Mouse (Mus musculus) forebrain, embryonic 14.5 days (tissue): ENCODE measurements around the gene Nutf2-ps1. TPM values are rescaled to one million over a fixed set of nuclear protein-coding genes. Genes with fewer than 3 reads are reported as not detected.

Source experiments
- ATAC-seq: fragments of 200-750 bp; cut with Nextera tagmentation; 2 replicates; pipeline ENCODE4 v1.8.0; 2017; ENCODE audit warnings: mild to moderate bottlenecking, moderate library complexity
- DNase-seq: peaks from one replicate; pipeline ENCODE4 v3.0.0-alpha.2; 2015; ENCODE audit warnings: low spot score
- H3K27ac ChIP-seq: fragments of 300-500 bp; sonication (generic); 2 replicates; pipeline ENCODE4 v1.5.1; 2014; ENCODE audit warnings: low read depth, mild to moderate bottlenecking, control low read depth, low read length, moderate library complexity
- H3K27me3 ChIP-seq: fragments of 300-500 bp; sonication (generic); replicated peaks from 2 replicates; pipeline ENCODE4 v1.6.1; 2014; ENCODE audit warnings: low read length, control low read depth, mixed read lengths; ENCODE audit not compliant: control insufficient read depth, insufficient read depth
- H3K36me3 ChIP-seq: fragments of 300-500 bp; sonication (generic); 2 replicates; pipeline ENCODE4 v1.6.1; 2014; ENCODE audit warnings: low read length, control low read depth; ENCODE audit not compliant: control insufficient read depth, insufficient read depth
- H3K4me1 ChIP-seq: fragments of 300-500 bp; sonication (generic); 2 replicates; pipeline ENCODE4 v1.6.1; 2014; ENCODE audit warnings: antibody characterized with exemption, low read length, control low read depth; ENCODE audit not compliant: control insufficient read depth, insufficient read depth
- H3K4me2 ChIP-seq: fragments of 300-500 bp; sonication (generic); 2 replicates; pipeline ENCODE4 v1.6.1; 2014; ENCODE audit warnings: mild to moderate bottlenecking, control low read depth, low read length
- H3K4me3 ChIP-seq: fragments of 300-500 bp; sonication (generic); 2 replicates; pipeline ENCODE4 v1.5.1; 2014; ENCODE audit warnings: low read depth, low read length, control low read depth
- H3K9ac ChIP-seq: fragments of 300-500 bp; sonication (generic); 2 replicates; pipeline ENCODE4 v1.6.1; 2014; ENCODE audit warnings: mild to moderate bottlenecking, low read length, control low read depth, moderate library complexity
- H3K9me3 ChIP-seq: fragments of 300-500 bp; sonication (generic); replicated peaks from 2 replicates; pipeline ENCODE4 v1.6.1; 2016; ENCODE audit warnings: low read length, control low read depth, mixed read lengths; ENCODE audit not compliant: control insufficient read depth
- WGBS: fragments of 180-500 bp; shearing (Covaris S2); extraction: QIAGEN DNeasy Blood & Tissue Kit; methylation state at CpG from one replicate; pipeline ENCODE4 v1.1.7; 2014; 5-methylcytosine and 5-hydroxymethylcytosine counted together
- polyA plus RNA-seq: library from polyadenylated mRNA; unstranded; fragments of >200 nt; fragmentation: Nextera tagmentation; extraction: Ambion mirVana; gene quantifications from 2 replicates; pipeline ENCODE4 v1.2.1, GENCODE M21; 2014

Gene Nutf2-ps1
- polyA plus RNA-seq, 1 experiment from 2014 or later, result 308 TPM

- Histone ChIP-seq H3K4me3 (no peak overlapping the region), H3K27me3 (no peaks in the 10 kb centered on the region), H3K9me3 (no peaks in the 10 kb centered on the region), H3K4me1 (no peaks in the 10 kb centered on the region), H3K36me3 (no peaks in the 10 kb centered on the region), H3K27ac (no peak overlapping the region), H3K4me2 (no peak overlapping the region), H3K9ac (no peak overlapping the region)
- ATAC-seq, result no peak
- no peak for DNase-seq
- 71% methylated on average over 4 of the region's 4 CpGs for WGBS
Measured at GRCm38 (mm10) chr19:53544923-53545561, 43.8 kb downstream of the Nutf2-ps1 start.

GRCm38 (mm10) chr19:53543602-53544001, 45.3 kb downstream of the Nutf2-ps1 start:
- H3K27ac ChIP-seq, result no peak overlapping the region
- H3K9ac ChIP-seq, result no peak overlapping the region
- no peaks in the 10 kb centered on the region for H3K4me1 ChIP-seq
- H3K27me3 ChIP-seq, result no peaks in the 10 kb centered on the region
- DNase-seq, result no peak
- H3K4me3 ChIP-seq, result no peak overlapping the region
- no peaks in the 10 kb centered on the region for H3K9me3 ChIP-seq
- 53% methylated on average over 5 of the region's 5 CpGs for WGBS
- no peaks in the 10 kb centered on the region for H3K36me3 ChIP-seq
- H3K4me2 ChIP-seq, result no peak overlapping the region
- no peak for ATAC-seq

GRCm38 (mm10) chr19:53539296-53539695, 49.6 kb downstream of the Nutf2-ps1 start:
- Histone ChIP-seq H3K9ac (no peak overlapping the region), H3K27me3 (no peaks in the 10 kb centered on the region), H3K36me3 (no peaks in the 10 kb centered on the region), H3K4me1 (0 out of 2 replicates have a peak, but pooled peaks cover 2% of the 10 kb centered on the region), H3K4me3 (no peak overlapping the region), H3K4me2 (no peak overlapping the region), H3K27ac (no peak overlapping the region), H3K9me3 (no peaks in the 10 kb centered on the region)
- ATAC-seq (no peak), DNase-seq (no peak)
- WGBS, result 84% methylated on average over 3 of the region's 3 CpGs

- no peak overlapping the region for H3K9ac ChIP-seq
- no peak overlapping the region for H3K27ac ChIP-seq
- no peak overlapping the region for H3K4me3 ChIP-seq
- ATAC-seq (no peak), DNase-seq (no peak)
- no peaks in the 10 kb centered on the region for H3K36me3 ChIP-seq
- 0 out of 2 replicates have a peak, but pooled peaks cover 2% of the 10 kb centered on the region for H3K4me1 ChIP-seq
- no peaks in the 10 kb centered on the region for H3K27me3 ChIP-seq
- 59% methylated on average over 5 of the region's 5 CpGs for WGBS
- no peaks in the 10 kb centered on the region for H3K9me3 ChIP-seq
- no peak overlapping the region for H3K4me2 ChIP-seq
Measured at GRCm38 (mm10) chr19:53538796-53539195, 50.1 kb downstream of the Nutf2-ps1 start.

Other genes with a start within 250 kb of the Nutf2-ps1 start
- 7.2 TPM in 1 of 2 replicates, not detected in the other for gene Gm10197, start 217.3 kb downstream of the Nutf2-ps1 start, polyA plus RNA-seq
- gene Smndc1, start 198.5 kb downstream of the Nutf2-ps1 start, polyA plus RNA-seq, result 41.5 and 44.5 TPM in 2 replicates
- 2.1 and 2.2 TPM in 2 replicates for gene Dusp5, start 60.0 kb downstream of the Nutf2-ps1 start, polyA plus RNA-seq
- gene Smc3, start 11.3 kb upstream of the Nutf2-ps1 start, polyA plus RNA-seq, result 61.8 and 70.9 TPM in 2 replicates
- 4.4 and 4.7 TPM in 2 replicates for gene Rbm20, start 88.2 kb upstream of the Nutf2-ps1 start, polyA plus RNA-seq